22 mouse cellular contexts compared by ENCODE assay signal in genomic region chr2:165970767-165971166, GRCm38 (mm10). TPM values are rescaled to one million over a fixed set of nuclear protein-coding genes. Genes with fewer than 3 reads are reported as not detected.
DNase-seq lines count a peak whose midpoint lies in the region; TF ChIP-seq lines count a peak whose summit lies in the region.
"Had no signal": no experiment of that assay in that cellular context is flagged by ENCODE, and none has a peak within 500 bp of the region (broad histone marks: within the 10 kb centered on the region; RNA-seq: fewer than 3 reads in every experiment).

No protein-coding gene starts in this region.

- no peaks in the 10 kb centered on the region for H3K9me3 ChIP-seq in ES-Bruce4 (replicated peaks; ENCODE audit: control insufficient read depth, insufficient read depth, low read length, poor library complexity, severe bottlenecking)
- H3K9me3 ChIP-seq: embryonic facial prominence, embryonic 12.5 days; embryonic facial prominence, embryonic 15.5 days; heart, embryonic 13.5 days had no signal

- DNase-seq in spleen, postnatal 36 days (ENCODE audit: low spot score in 2 of 2), result peak; percentile 33 to 40
- DNase-seq in spleen, postnatal 10 days (ENCODE audit: low spot score in 2 of 2), result no peak
- peak; percentile 49 for DNase-seq in NIH3T3 (ENCODE audit: low read depth)
- DNase-seq in splenic B cell, adult 2 months (ENCODE audit: low read depth, low spot score), result peak; percentile 44
- DNase-seq in yolk sac, embryonic 10.5 days (ENCODE audit: low spot score), result no peak
- DNase-seq in layer of hippocampus, adult 9-11 months, result no peak
- DNase-seq in adipocyte (ENCODE audit: low spot score), result no peak
- DNase-seq: adrenal gland, adult 8-10 months; adrenal gland, postnatal 25 days; cerebellum, adult 2 months; cerebellum, adult 9-11 months; cerebellum, postnatal 25 days; forebrain, postnatal 0 days; gastrocnemius, adult 2 months; gastrocnemius, postnatal 14 days; heart, adult 18-20 months had no signal

- TF ChIP-seq CTCF in ES-Bruce4 (IDR thresholded peaks at IDR 0.05; ENCODE audit: low read depth, low read length), result no peak

- H3K4me3 ChIP-seq in ES-Bruce4 (ENCODE audit: low read depth, low read length), result no peak overlapping the region
- H3K4me3 ChIP-seq: embryonic facial prominence, embryonic 12.5 days; embryonic facial prominence, embryonic 15.5 days; gastrocnemius, adult 2 months; heart, embryonic 13.5 days had no signal

- no peak for TF ChIP-seq EP300 in ES-Bruce4 (IDR thresholded peaks at IDR 0.05; ENCODE audit: insufficient read depth, low read depth, low read length)

- peak overlapping the region; percentile 99 for H3K27ac ChIP-seq in ES-Bruce4 (ENCODE audit: insufficient read depth, low read length)
- H3K27ac ChIP-seq: embryonic facial prominence, embryonic 12.5 days; embryonic facial prominence, embryonic 15.5 days; gastrocnemius, adult 2 months; heart, embryonic 13.5 days; hindbrain, embryonic 14.5 days; hindbrain, postnatal 0 days had no signal

- H3K4me1 ChIP-seq in ES-Bruce4 (ENCODE audit: control insufficient read depth, insufficient read depth, low read length), result peaks cover 9% of the 10 kb centered on the region

- H3K9ac ChIP-seq in ES-Bruce4 (ENCODE audit: low read depth, poor library complexity, severe bottlenecking), result peak overlapping the region; percentile 34
- H3K9ac ChIP-seq: embryonic facial prominence, embryonic 12.5 days; embryonic facial prominence, embryonic 15.5 days; forebrain, postnatal 0 days; heart, embryonic 13.5 days; hindbrain, embryonic 14.5 days had no signal

- no peaks in the 10 kb centered on the region for H3K27me3 ChIP-seq in ES-Bruce4 (ENCODE audit: control insufficient read depth, insufficient read depth, low read length, poor library complexity, severe bottlenecking)
- H3K27me3 ChIP-seq in splenic B cell, adult 2 months (ENCODE audit: control insufficient read depth, insufficient read depth, low read length, poor library complexity, severe bottlenecking), result no peaks in the 10 kb centered on the region
- H3K27me3 ChIP-seq: embryonic facial prominence, embryonic 12.5 days; embryonic facial prominence, embryonic 15.5 days; heart, embryonic 13.5 days had no signal

- H3K36me3 ChIP-seq in ES-Bruce4 (ENCODE audit: control insufficient read depth, insufficient read depth, low read length, poor library complexity, severe bottlenecking), result no peaks in the 10 kb centered on the region
- no peaks in the 10 kb centered on the region for H3K36me3 ChIP-seq in splenic B cell, adult 2 months (ENCODE audit: control insufficient read depth, insufficient read depth, low read length, poor library complexity, severe bottlenecking)
- H3K36me3 ChIP-seq: embryonic facial prominence, embryonic 12.5 days; embryonic facial prominence, embryonic 15.5 days; heart, embryonic 13.5 days had no signal

- TF ChIP-seq POLR2A in ES-Bruce4 (IDR thresholded peaks at IDR 0.05; ENCODE audit: insufficient read depth, low read length), result no peak

RNA-seq across cellular contexts. Expression of gene Ncoa3, which starts 21.7 kb away (rescaled TPM):
- 118 and 124 TPM in 2 replicates for polyA plus RNA-seq in ES-Bruce4 (2011; ENCODE audit: insufficient read depth, insufficient read length, low read depth, missing spikeins)

Comparison
In these comparisons a context has a peak if more than half of its experiments do, and no peak if none do; other contexts are left out.
1. DNase-seq: peak in spleen, postnatal 36 days (2 of 2), NIH3T3 (single experiment) and splenic B cell, adult 2 months (single experiment); none in spleen, postnatal 10 days (0 of 2), yolk sac, embryonic 10.5 days (single experiment), layer of hippocampus, adult 9-11 months (single experiment) and adipocyte (single experiment).